ENCODE assay signal across 12 mouse cellular contexts in genomic region chr5:143052677-143053076, GRCm38 (mm10).
DNase-seq lines count a peak whose midpoint lies in the region; ATAC-seq lines count a peak whose summit lies in the region.
"Had no signal": no experiment of that assay in that cellular context is flagged by ENCODE, and none has a peak within 500 bp of the region (broad histone marks: within the 10 kb centered on the region; RNA-seq: fewer than 3 reads in every experiment).

No protein-coding gene starts in this region.

- peak overlapping the region; percentile 76; the same call in 1 of the 2 replicates for H3K27ac ChIP-seq in embryonic facial prominence, embryonic 14.5 days (replicated peaks; ENCODE audit: low read depth, low read length)
- no peak overlapping the region for H3K27ac ChIP-seq in embryonic facial prominence, embryonic 10.5 days (replicated peaks)
- 0 out of 2 replicates have a peak overlapping the region, but pooled peaks have one; percentile 9 for H3K27ac ChIP-seq in hindbrain, embryonic 15.5 days (replicated peaks)
- no peak overlapping the region for H3K27ac ChIP-seq in hindbrain, embryonic 16.5 days (ENCODE audit: low read depth, low read length)
- 0 out of 2 replicates have a peak overlapping the region, but pooled peaks have one; percentile 68 for H3K27ac ChIP-seq in midbrain, embryonic 15.5 days

- H3K36me3 ChIP-seq in embryonic facial prominence, embryonic 14.5 days (ENCODE audit: control insufficient read depth, insufficient read depth, low read length): peaks cover 11% of the 10 kb centered on the region; the same call in 1 of the 2 replicates
- peaks cover 74% of the 10 kb centered on the region for H3K36me3 ChIP-seq in embryonic facial prominence, embryonic 10.5 days (replicated peaks)
- H3K36me3 ChIP-seq in hindbrain, embryonic 15.5 days: no peaks in the 10 kb centered on the region
- H3K36me3 ChIP-seq in hindbrain, embryonic 16.5 days (ENCODE audit: control insufficient read depth, insufficient read depth, low read length): no peaks in the 10 kb centered on the region
- no peaks in the 10 kb centered on the region for H3K36me3 ChIP-seq in midbrain, embryonic 15.5 days (replicated peaks)

- 84% methylated on average over 2 of the region's 2 CpGs for WGBS in embryonic facial prominence, embryonic 14.5 days
- WGBS in embryonic facial prominence, embryonic 10.5 days: 91% methylated on average over 2 of the region's 2 CpGs
- 94% methylated on average over 2 of the region's 2 CpGs for WGBS in hindbrain, embryonic 15.5 days
- WGBS in hindbrain, embryonic 16.5 days: 95% methylated on average over 2 of the region's 2 CpGs
- WGBS in midbrain, embryonic 15.5 days: 93% methylated on average over 2 of the region's 2 CpGs

- no peak for DNase-seq in embryonic facial prominence, embryonic 14.5 days (ENCODE audit: low spot score)
- DNase-seq in embryonic facial prominence, embryonic 10.5 days (ENCODE audit: low spot score): no peak
- no peak for DNase-seq in thymus, postnatal 36 days
- no peak for DNase-seq in thymus, postnatal 10 days (ENCODE audit: low spot score in 2 of 2)
- DNase-seq: cerebellum, adult 8-10 months; kidney, adult 9 months; thymus, postnatal 4 days had no signal

- no peaks in the 10 kb centered on the region for H3K9me3 ChIP-seq in embryonic facial prominence, embryonic 14.5 days (ENCODE audit: control insufficient read depth, low read length)
- H3K9me3 ChIP-seq in embryonic facial prominence, embryonic 10.5 days: no peaks in the 10 kb centered on the region
- H3K9me3 ChIP-seq in hindbrain, embryonic 15.5 days: no peaks in the 10 kb centered on the region
- H3K9me3 ChIP-seq in hindbrain, embryonic 16.5 days (ENCODE audit: control insufficient read depth, low read length): no peaks in the 10 kb centered on the region
- H3K9me3 ChIP-seq in midbrain, embryonic 15.5 days: no peaks in the 10 kb centered on the region
- H3K9me3 ChIP-seq: embryonic facial prominence, embryonic 12.5 days had no signal

- H3K4me3 ChIP-seq in embryonic facial prominence, embryonic 14.5 days (ENCODE audit: low read depth, low read length): no peak overlapping the region
- no peak overlapping the region for H3K4me3 ChIP-seq in embryonic facial prominence, embryonic 10.5 days
- no peak overlapping the region for H3K4me3 ChIP-seq in hindbrain, embryonic 15.5 days
- H3K4me3 ChIP-seq in hindbrain, embryonic 16.5 days (ENCODE audit: low read length): no peak overlapping the region
- no peak overlapping the region for H3K4me3 ChIP-seq in midbrain, embryonic 15.5 days
- H3K4me3 ChIP-seq: embryonic facial prominence, embryonic 12.5 days had no signal

- ATAC-seq in embryonic facial prominence, embryonic 14.5 days (ENCODE audit: low read depth): no peak
- ATAC-seq in hindbrain, embryonic 15.5 days (ENCODE audit: low FRiP score, low read depth): no peak
- no peak for ATAC-seq in hindbrain, embryonic 16.5 days
- peak; percentile 70 for ATAC-seq in erythroid progenitor cell, adult 5-6 weeks (replicated peaks; ENCODE audit: low FRiP score, poor library complexity, severe bottlenecking)
- ATAC-seq in midbrain, embryonic 15.5 days (replicated peaks): no peak

- no peak overlapping the region for H3K4me2 ChIP-seq in embryonic facial prominence, embryonic 14.5 days (ENCODE audit: low read depth, low read length)
- H3K4me2 ChIP-seq in hindbrain, embryonic 15.5 days: no peak overlapping the region
- H3K4me2 ChIP-seq in hindbrain, embryonic 16.5 days (ENCODE audit: low read length): no peak overlapping the region
- H3K4me2 ChIP-seq in midbrain, embryonic 15.5 days: no peak overlapping the region
- H3K4me2 ChIP-seq: embryonic facial prominence, embryonic 12.5 days had no signal

- H3K9ac ChIP-seq in embryonic facial prominence, embryonic 14.5 days (ENCODE audit: low read depth, low read length): no peak overlapping the region
- no peak overlapping the region for H3K9ac ChIP-seq in hindbrain, embryonic 15.5 days
- H3K9ac ChIP-seq in hindbrain, embryonic 16.5 days (ENCODE audit: low read depth, low read length): no peak overlapping the region; the same call in 1 of the 2 replicates
- H3K9ac ChIP-seq in midbrain, embryonic 15.5 days: no peak overlapping the region
- H3K9ac ChIP-seq: embryonic facial prominence, embryonic 12.5 days had no signal

- peaks cover 21% of the 10 kb centered on the region for H3K4me1 ChIP-seq in embryonic facial prominence, embryonic 14.5 days (ENCODE audit: control insufficient read depth, insufficient read depth, low read length)
- 0 out of 2 replicates have a peak, but pooled peaks cover 2% of the 10 kb centered on the region for H3K4me1 ChIP-seq in embryonic facial prominence, embryonic 10.5 days
- H3K4me1 ChIP-seq in hindbrain, embryonic 15.5 days (replicated peaks): peaks cover 25% of the 10 kb centered on the region
- H3K4me1 ChIP-seq in hindbrain, embryonic 16.5 days (ENCODE audit: control insufficient read depth, insufficient read depth, low read depth, low read length): peaks cover 29% of the 10 kb centered on the region
- peaks cover 52% of the 10 kb centered on the region for H3K4me1 ChIP-seq in midbrain, embryonic 15.5 days

- no peaks in the 10 kb centered on the region for H3K27me3 ChIP-seq in embryonic facial prominence, embryonic 14.5 days (replicated peaks; ENCODE audit: control insufficient read depth, insufficient read depth, low read length)
- no peaks in the 10 kb centered on the region for H3K27me3 ChIP-seq in embryonic facial prominence, embryonic 10.5 days (replicated peaks; ENCODE audit: low read depth, poor library complexity, severe bottlenecking)
- H3K27me3 ChIP-seq in hindbrain, embryonic 15.5 days: no peaks in the 10 kb centered on the region
- no peaks in the 10 kb centered on the region for H3K27me3 ChIP-seq in hindbrain, embryonic 16.5 days (replicated peaks; ENCODE audit: control insufficient read depth, insufficient read depth, low read length)
- no peaks in the 10 kb centered on the region for H3K27me3 ChIP-seq in midbrain, embryonic 15.5 days (replicated peaks)
- H3K27me3 ChIP-seq: embryonic facial prominence, embryonic 12.5 days had no signal

Comparison
In these comparisons a context has a peak if more than half of its experiments do, and no peak if none do; other contexts are left out.
1. H3K27ac ChIP-seq: peak in embryonic facial prominence, embryonic 14.5 days (single experiment), hindbrain, embryonic 15.5 days (single experiment) and midbrain, embryonic 15.5 days (single experiment); none in embryonic facial prominence, embryonic 10.5 days (single experiment) and hindbrain, embryonic 16.5 days (single experiment).